Mouse (Mus musculus): ENCODE data around the gene Rtn2. TPM values are rescaled to one million over a fixed set of nuclear protein-coding genes. Genes with fewer than 3 reads are reported as not detected.

The Rtn2 gene
- polyA plus RNA-seq, 1 experiment from 2014 or later: 1.5 TPM

GRCm38 (mm10) chr7:19316451-19317161 is 34.2 kb downstream of the Rtn2 start:
- H3K4me3 ChIP-seq (ENCODE audit: low read depth, low read length): no peak overlapping the region
- TF ChIP-seq EP300 (IDR thresholded peaks at IDR 0.05; ENCODE audit: low read depth) (no peak), CTCF (IDR thresholded peaks at IDR 0.05; ENCODE audit: low read depth) (no peak)
- no peak for ATAC-seq
- DNase-seq: peak; percentile 66
- H3K27ac ChIP-seq (ENCODE audit: low read depth): 0 out of 2 replicates have a peak overlapping the region, but pooled peaks have one; percentile 42
- WGBS (ENCODE audit: insufficient replicate concordance): 18% methylated on average over 14 of the region's 14 CpGs
- H3K9ac ChIP-seq (replicated peaks): no peak overlapping the region
- no peaks in the 10 kb centered on the region for H3K9me3 ChIP-seq (ENCODE audit: low read length)
- 0 out of 2 replicates have a peak overlapping the region, but pooled peaks have one; percentile 36 for H3K4me2 ChIP-seq (ENCODE audit: low read depth, low read length)
- H3K27me3 ChIP-seq (ENCODE audit: insufficient read depth, low read length): peaks cover 9% of the 10 kb centered on the region; the same call in 1 of the 2 replicates
- no peaks in the 10 kb centered on the region for H3K36me3 ChIP-seq (replicated peaks; ENCODE audit: insufficient read depth, low read length)
- H3K4me1 ChIP-seq (ENCODE audit: insufficient read depth): peaks cover 8% of the 10 kb centered on the region

- Histone ChIP-seq H3K4me1 (ENCODE audit: insufficient read depth) (peaks cover 9% of the 10 kb centered on the region), H3K4me3 (ENCODE audit: low read depth, low read length) (no peak overlapping the region), H3K9me3 (ENCODE audit: low read length) (no peaks in the 10 kb centered on the region), H3K4me2 (ENCODE audit: low read depth, low read length) (no peak overlapping the region), H3K27ac (ENCODE audit: low read depth) (no peak overlapping the region), H3K9ac (replicated peaks) (no peak overlapping the region), H3K27me3 (ENCODE audit: insufficient read depth, low read length) (peaks cover 13% of the 10 kb centered on the region; the same call in 1 of the 2 replicates), H3K36me3 (replicated peaks; ENCODE audit: insufficient read depth, low read length) (no peaks in the 10 kb centered on the region)
- TF ChIP-seq CTCF (IDR thresholded peaks at IDR 0.05; ENCODE audit: low read depth) (no peak), EP300 (IDR thresholded peaks at IDR 0.05; ENCODE audit: low read depth) (no peak)
- DNase-seq: no peak
- WGBS (ENCODE audit: insufficient replicate concordance): 55% methylated on average over 2 of the region's 2 CpGs
- ATAC-seq: no peak
Measured at GRCm38 (mm10) chr7:19318201-19318600, 35.8 kb downstream of the Rtn2 start.

GRCm38 (mm10) chr7:19318676-19319075 is 36.3 kb downstream of the Rtn2 start:
- WGBS (ENCODE audit: insufficient replicate concordance): 25% methylated on average over 7 of the region's 7 CpGs
- peaks cover 16% of the 10 kb centered on the region; the same call in 1 of the 2 replicates for H3K27me3 ChIP-seq (ENCODE audit: insufficient read depth, low read length)
- no peak overlapping the region for H3K4me3 ChIP-seq (ENCODE audit: low read depth, low read length)
- no peak overlapping the region for H3K9ac ChIP-seq (replicated peaks)
- H3K4me1 ChIP-seq (ENCODE audit: insufficient read depth): peaks cover 9% of the 10 kb centered on the region
- H3K9me3 ChIP-seq (ENCODE audit: low read length): no peaks in the 10 kb centered on the region
- no peak for TF ChIP-seq EP300 (IDR thresholded peaks at IDR 0.05; ENCODE audit: low read depth)
- TF ChIP-seq CTCF (IDR thresholded peaks at IDR 0.05; ENCODE audit: low read depth): no peak
- ATAC-seq (no peak), DNase-seq (no peak)
- H3K27ac ChIP-seq (ENCODE audit: low read depth): no peak overlapping the region
- H3K4me2 ChIP-seq (ENCODE audit: low read depth, low read length): no peak overlapping the region
- no peaks in the 10 kb centered on the region for H3K36me3 ChIP-seq (replicated peaks; ENCODE audit: insufficient read depth, low read length)

- peak; percentile 34 for ATAC-seq
- Histone ChIP-seq H3K4me2 (ENCODE audit: low read depth, low read length) (peak overlapping the region; percentile 78), H3K27ac (ENCODE audit: low read depth) (no peak overlapping the region), H3K4me3 (ENCODE audit: low read depth, low read length) (peak overlapping the region; percentile 43), H3K27me3 (ENCODE audit: insufficient read depth, low read length) (peaks cover 16% of the 10 kb centered on the region; the same call in 1 of the 2 replicates), H3K4me1 (ENCODE audit: insufficient read depth) (peaks cover 9% of the 10 kb centered on the region), H3K36me3 (replicated peaks; ENCODE audit: insufficient read depth, low read length) (no peaks in the 10 kb centered on the region), H3K9ac (replicated peaks) (peak overlapping the region; percentile 51; the same call in 1 of the 2 replicates), H3K9me3 (ENCODE audit: low read length) (no peaks in the 10 kb centered on the region)
- WGBS (ENCODE audit: insufficient replicate concordance): 30% methylated on average over 9 of the region's 9 CpGs
- DNase-seq: no peak
- TF ChIP-seq CTCF (IDR thresholded peaks at IDR 0.05; ENCODE audit: low read depth) (no peak), EP300 (IDR thresholded peaks at IDR 0.05; ENCODE audit: low read depth) (no peak)
Measured at GRCm38 (mm10) chr7:19319458-19319857, 37.0 kb downstream of the Rtn2 start.

- no peak overlapping the region for H3K27ac ChIP-seq (ENCODE audit: low read depth)
- H3K9ac ChIP-seq (replicated peaks): peak overlapping the region; percentile 51; the same call in 1 of the 2 replicates
- H3K4me1 ChIP-seq (ENCODE audit: insufficient read depth): peaks cover 9% of the 10 kb centered on the region
- DNase-seq (peak; percentile 95), ATAC-seq (peak; percentile 90)
- TF ChIP-seq EP300 (IDR thresholded peaks at IDR 0.05; ENCODE audit: low read depth) (no peak), CTCF (IDR thresholded peaks at IDR 0.05; ENCODE audit: low read depth) (no peak)
- no peaks in the 10 kb centered on the region for H3K36me3 ChIP-seq (replicated peaks; ENCODE audit: insufficient read depth, low read length)
- peak overlapping the region; percentile 78 for H3K4me2 ChIP-seq (ENCODE audit: low read depth, low read length)
- WGBS (ENCODE audit: insufficient replicate concordance): under 1% methylated on average over 41 of the region's 41 CpGs
- peaks cover 16% of the 10 kb centered on the region; the same call in 1 of the 2 replicates for H3K27me3 ChIP-seq (ENCODE audit: insufficient read depth, low read length)
- no peaks in the 10 kb centered on the region for H3K9me3 ChIP-seq (ENCODE audit: low read length)
- peak overlapping the region; percentile 43 for H3K4me3 ChIP-seq (ENCODE audit: low read depth, low read length)
Measured at GRCm38 (mm10) chr7:19319906-19320305, 37.5 kb downstream of the Rtn2 start.

- H3K4me3 ChIP-seq (ENCODE audit: low read depth, low read length): no peak overlapping the region
- H3K9ac ChIP-seq (replicated peaks): no peak overlapping the region
- H3K27ac ChIP-seq (ENCODE audit: low read depth): no peak overlapping the region
- 35% methylated on average over 7 of the region's 7 CpGs for WGBS (ENCODE audit: insufficient replicate concordance)
- ATAC-seq (no peak), DNase-seq (no peak)
- H3K27me3 ChIP-seq (ENCODE audit: insufficient read depth, low read length): peaks cover 16% of the 10 kb centered on the region; the same call in 1 of the 2 replicates
- TF ChIP-seq CTCF (IDR thresholded peaks at IDR 0.05; ENCODE audit: low read depth) (no peak), EP300 (IDR thresholded peaks at IDR 0.05; ENCODE audit: low read depth) (no peak)
- H3K9me3 ChIP-seq (ENCODE audit: low read length): no peaks in the 10 kb centered on the region
- H3K4me1 ChIP-seq (ENCODE audit: insufficient read depth): peaks cover 9% of the 10 kb centered on the region
- peak overlapping the region; percentile 78; the same call in 1 of the 2 replicates for H3K4me2 ChIP-seq (ENCODE audit: low read depth, low read length)
- H3K36me3 ChIP-seq (replicated peaks; ENCODE audit: insufficient read depth, low read length): no peaks in the 10 kb centered on the region
Measured at GRCm38 (mm10) chr7:19320637-19321036, 38.2 kb downstream of the Rtn2 start.

All from liver, postnatal 0 days (tissue).